Mouse (Mus musculus) E14TG2a.4 (cell line): ENCODE results near the gene Serpina12.

Experiments used
- CTCF ChIP-seq: conservative IDR thresholded peaks from 2 replicates; pipeline ENCODE4 v1.5.1; 2014; ENCODE audit warnings: low read length
- NANOG ChIP-seq: IDR thresholded peaks from 2 replicates; pipeline ENCODE4 v1.6.1; 2014; ENCODE audit warnings: borderline replicate concordance, low read length, mixed read lengths

DNA sequence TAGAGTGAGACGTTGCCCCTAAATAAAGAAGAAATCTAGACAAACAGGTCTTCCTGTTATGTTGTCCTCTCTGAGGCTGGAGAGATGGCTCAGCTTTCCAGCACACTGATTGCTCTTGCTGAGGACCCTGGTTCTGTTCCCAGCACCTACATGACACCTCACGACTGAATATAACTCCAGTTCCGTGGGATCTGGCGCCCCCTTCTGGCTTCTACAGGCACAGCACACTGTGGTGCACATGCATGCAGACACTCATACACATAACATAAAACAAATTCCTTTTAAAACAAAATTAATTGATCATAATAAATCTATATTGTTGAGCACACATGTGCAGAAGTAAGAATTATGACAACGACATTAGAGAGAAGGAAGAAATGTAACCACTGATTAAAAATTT is 39.6 kb downstream of the Serpina12 start:
- TF ChIP-seq CTCF = peak; percentile 51
- no peak for TF ChIP-seq NANOG
